Mouse (Mus musculus) urinary bladder, adult 2 months (tissue): ENCODE measurements around the gene Slc10a1. TPM values are rescaled to one million over a fixed set of nuclear protein-coding genes. Genes with fewer than 3 reads are reported as not detected.
"Not testable (repeated sequence)": the region's sequence is repeated elsewhere in the genome, so short reads cannot be mapped to it uniquely, and the experiment has no call there.

ENCODE experiments used
- DNase-seq: peaks from one replicate; pipeline ENCODE4 v3.0.0; 2022; ENCODE audit warnings: low spot score
- polyA plus RNA-seq: library from polyadenylated mRNA; depleted of rRNA; stranded (reverse); fragments of >200 nt; gene quantifications from 2 replicates; pipeline ENCODE4 v1.2.3, GENCODE M21; 2012

Gene Slc10a1
- polyA plus RNA-seq, 1 experiment: not detected

DNA sequence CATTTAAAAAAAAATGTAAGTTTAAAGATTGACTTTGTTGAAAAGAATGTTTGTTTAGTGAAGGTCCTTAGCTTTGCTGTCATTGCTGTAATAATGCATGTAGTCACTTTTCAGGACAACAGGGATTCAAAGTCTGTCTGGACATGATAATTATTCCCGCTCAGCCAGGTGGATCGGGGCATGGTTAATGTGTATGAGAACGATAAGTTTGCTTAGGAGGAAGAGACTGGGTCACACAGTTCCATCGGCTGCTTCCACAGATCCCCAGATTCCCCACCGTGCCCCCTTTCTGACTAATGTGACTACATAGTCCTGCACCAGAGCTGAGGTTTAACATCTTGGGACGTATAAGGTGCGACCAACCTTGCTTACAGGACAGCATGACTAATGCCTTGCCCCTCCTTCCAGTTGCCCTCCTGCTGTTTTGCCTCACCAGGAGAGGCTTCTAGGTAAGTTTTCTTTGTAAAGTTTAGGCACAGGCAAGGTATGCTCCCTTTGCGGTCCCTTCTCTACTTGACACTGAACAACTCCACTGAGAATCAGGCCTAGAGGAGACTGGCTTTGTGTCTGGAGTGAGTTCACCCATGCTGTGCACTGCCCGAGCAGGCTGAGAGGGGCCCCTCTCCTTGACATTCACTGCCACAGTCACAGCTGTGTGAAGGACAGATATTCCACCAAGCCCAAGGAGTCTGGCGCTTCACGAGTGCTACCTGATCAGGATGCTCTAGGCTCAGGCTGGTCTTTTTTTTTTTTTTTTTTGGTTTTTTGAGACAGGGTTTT lies 2.3 kb downstream of the Slc10a1 start:
- no peak for DNase-seq

- DNase-seq: no peak
Observed at GRCm38 (mm10) chr12:80962566-80962965, 5.9 kb downstream of the Slc10a1 start.

DNA sequence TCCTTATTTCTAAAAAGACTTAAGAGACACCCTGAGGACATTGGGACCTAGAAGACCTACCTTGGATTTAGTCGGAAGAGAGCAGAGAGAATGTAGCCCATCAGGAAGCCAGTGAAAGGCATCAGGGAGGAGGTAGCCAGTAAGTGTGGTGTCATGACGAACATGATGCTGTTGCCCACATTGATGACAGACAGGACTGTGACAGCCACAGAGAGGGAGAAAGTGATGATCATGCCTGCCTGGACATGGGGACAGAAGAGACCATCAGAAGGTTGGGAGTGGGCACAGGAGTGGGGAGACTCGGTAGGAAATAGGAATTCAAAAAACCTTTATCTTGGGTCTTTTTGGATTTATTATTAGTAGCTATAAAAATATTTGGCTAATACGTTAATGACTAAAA lies 10.5 kb downstream of the Slc10a1 start:
- no peak for DNase-seq

GRCm38 (mm10) chr12:80956039-80956438 lies 12.5 kb downstream of the Slc10a1 start:
- DNase-seq: no peak

DNA sequence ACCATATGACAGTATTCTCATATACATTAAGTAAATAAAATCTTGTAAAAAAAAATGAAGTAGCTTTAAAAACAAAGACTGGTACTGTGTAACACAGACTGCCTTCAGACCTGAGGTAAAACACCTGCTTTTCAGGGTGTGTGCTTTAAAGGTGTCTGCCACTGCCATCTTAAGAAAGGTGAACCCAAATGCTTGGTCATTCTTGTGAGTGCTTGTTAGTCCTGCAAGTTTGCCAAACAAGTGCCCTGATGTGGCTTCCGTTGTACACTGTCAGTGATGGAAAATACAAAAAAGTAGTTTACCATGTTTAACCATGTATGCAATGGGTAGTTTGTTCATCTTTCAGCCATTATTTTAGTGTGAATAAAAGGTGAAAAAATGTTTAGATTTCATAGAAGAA lies 16.0 kb downstream of the Slc10a1 start:
- DNase-seq: no peak

DNA sequence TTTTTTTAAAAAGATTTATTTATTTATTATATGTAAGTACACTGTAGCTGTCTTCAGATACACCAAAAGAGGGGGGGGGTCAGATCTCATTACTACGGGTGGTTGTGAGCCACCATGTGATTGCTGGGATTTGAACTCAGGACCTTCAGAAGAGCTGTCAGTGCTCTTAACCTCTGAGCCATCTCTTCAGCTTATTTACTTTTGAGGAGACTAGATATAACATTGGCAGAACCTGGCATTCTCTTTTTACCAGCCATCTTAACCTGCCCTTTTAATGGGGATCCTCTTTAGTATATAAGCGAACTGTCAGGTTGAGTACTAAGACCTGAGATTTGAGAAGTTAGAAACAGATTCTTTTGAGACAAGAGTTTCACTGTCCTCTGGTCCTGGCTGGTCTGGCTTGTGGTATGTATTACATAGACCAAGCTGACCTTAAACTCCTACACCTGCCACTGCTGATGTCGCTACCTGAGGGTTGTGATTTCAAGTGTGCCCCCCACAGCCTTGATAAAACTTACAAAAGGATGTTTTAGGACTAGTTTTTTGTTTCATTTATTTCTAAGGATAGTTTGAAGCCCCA lies 16.8 kb downstream of the Slc10a1 start:
- no peak for DNase-seq

GRCm38 (mm10) chr12:80949603-80950002 lies 18.9 kb downstream of the Slc10a1 start:
- DNase-seq: not testable (repeated sequence)

GRCm38 (mm10) chr12:80948202-80948601 lies 20.3 kb downstream of the Slc10a1 start:
- no peak for DNase-seq

- peak; percentile 94 for DNase-seq
Observed at GRCm38 (mm10) chr12:80945996-80946355, 22.5 kb downstream of the Slc10a1 start.

- peak; percentile 97 for DNase-seq
Observed at GRCm38 (mm10) chr12:80945334-80945995, 23.0 kb downstream of the Slc10a1 start, which contains the start of gene Srsf5. TSS of gene Srsf5 (plus strand) at chr12:80945504.

- DNase-seq: not testable (repeated sequence)
Observed at GRCm38 (mm10) chr12:80944963-80945333, 23.6 kb downstream of the Slc10a1 start.

DNA sequence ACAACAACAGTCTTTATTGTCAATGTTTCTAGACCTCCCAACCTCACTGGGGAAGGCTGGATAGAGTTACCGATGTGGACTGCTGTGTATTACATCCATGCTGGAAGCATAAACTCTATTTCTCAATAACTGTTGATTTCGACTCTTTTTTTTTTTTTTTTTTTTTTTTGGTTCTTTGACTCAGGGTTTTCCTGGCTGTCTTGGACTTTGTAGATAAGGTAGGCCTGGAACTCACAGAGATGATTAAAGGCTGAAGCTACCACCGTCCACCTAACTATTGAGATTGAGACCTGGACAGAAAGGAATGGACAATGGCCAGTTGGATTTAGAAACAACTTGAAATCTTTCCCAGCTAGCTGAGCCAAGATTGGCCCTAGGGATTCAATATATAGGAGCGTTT lies 24.3 kb downstream of the Slc10a1 start:
- DNase-seq: no peak

GRCm38 (mm10) chr12:80943395-80943794 lies 25.1 kb downstream of the Slc10a1 start:
- DNase-seq: no peak

DNA sequence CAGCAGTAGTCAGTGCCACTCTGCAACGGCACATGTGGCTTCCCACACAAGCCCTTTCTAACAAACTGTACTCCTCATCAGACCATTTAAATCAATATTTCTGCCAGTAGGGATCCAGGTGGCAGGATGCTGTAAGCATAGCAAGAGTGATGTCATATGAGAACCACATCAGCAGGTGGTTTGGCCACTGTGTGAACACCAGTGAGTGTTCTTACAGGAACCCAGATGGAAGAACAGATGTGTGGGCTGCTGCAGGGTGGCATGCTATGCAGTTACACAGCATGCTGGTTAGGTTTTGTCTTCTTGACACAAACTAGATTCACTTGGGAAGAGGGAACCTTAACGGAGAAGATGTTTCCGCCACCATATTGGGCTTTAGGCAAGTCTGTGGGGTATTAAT lies 26.6 kb downstream of the Slc10a1 start:
- DNase-seq: no peak

GRCm38 (mm10) chr12:80939165-80939564 lies 29.3 kb downstream of the Slc10a1 start:
- no peak for DNase-seq

- no peak for DNase-seq
Observed at GRCm38 (mm10) chr12:80938642-80939041, 29.9 kb downstream of the Slc10a1 start.

- no peak for DNase-seq
Observed at GRCm38 (mm10) chr12:80937331-80938029, 31.0 kb downstream of the Slc10a1 start.

GRCm38 (mm10) chr12:80936751-80937150 lies 31.8 kb downstream of the Slc10a1 start:
- DNase-seq: no peak

DNA sequence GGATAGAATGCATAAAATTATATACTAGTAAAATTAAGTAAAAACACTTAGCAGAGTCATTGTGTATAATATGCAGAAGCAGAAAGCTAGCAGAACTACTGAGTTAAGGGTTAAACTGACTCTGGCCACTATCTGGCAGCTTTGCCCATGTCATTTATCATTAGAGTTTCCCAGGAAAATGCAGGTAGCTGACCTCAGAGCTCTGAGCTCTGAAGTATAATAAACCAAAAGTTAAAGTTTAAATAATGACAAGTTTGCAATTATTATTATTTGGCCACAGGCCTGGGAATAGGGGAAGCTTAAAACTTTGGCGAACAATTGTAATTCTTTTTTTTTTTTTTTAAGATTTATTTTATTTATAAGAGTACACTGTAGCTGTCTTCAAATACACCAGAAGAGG lies 35.6 kb downstream of the Slc10a1 start:
- DNase-seq: no peak

DNA sequence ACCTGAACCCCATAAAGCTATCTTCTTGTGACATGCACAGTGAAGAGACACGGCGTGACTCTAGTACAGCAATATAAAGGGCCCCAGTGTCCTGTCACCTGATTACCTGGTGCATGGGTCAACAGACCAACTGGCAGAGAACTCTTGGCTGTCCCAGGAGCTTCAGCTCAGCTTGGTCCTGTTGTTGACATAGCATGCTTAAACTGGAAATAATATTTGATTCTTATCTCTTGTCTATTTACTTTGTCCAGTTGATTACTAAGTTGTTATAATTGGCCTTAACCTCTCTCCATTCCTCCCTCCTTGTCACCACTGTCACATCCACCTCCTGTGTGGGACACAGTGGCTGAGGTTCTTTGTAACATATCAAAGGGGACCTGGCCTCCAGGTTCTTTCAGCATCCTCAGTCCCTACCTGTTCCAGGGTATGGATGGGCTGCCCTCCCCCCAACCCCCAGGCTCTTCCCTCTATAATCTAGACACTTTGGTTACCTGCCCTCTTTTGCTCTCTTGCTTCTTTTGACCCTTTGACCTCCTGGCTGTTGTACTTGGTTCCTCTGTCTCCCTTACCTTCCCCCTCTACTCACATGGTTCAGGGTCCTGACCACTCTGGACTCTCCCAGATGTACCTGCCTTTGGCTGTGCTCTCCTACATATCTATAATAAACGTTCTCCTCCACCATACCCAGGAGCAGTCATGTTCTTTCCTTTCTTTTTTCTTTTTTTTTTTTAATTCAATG lies 36.9 kb downstream of the Slc10a1 start:
- no peak for DNase-seq

DNA sequence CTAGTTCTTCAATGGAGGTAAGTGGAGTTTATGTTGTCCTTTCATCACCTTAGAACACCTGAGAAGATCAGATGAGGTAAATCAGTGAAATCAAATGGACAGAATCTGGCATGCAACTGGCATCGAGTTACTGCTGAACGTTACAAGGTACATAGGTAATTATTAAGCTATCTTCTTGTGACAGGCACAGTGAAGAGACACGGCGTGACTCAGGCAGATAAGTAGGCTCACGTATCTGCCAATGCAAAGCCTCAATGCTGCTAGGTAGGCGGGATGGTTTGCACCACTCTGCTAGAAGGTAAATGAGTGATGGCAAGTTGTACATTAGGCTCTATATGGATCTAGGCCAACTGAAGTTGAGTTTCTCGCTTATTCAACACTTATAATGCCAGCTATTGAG lies 38.4 kb downstream of the Slc10a1 start:
- DNase-seq: no peak

DNA sequence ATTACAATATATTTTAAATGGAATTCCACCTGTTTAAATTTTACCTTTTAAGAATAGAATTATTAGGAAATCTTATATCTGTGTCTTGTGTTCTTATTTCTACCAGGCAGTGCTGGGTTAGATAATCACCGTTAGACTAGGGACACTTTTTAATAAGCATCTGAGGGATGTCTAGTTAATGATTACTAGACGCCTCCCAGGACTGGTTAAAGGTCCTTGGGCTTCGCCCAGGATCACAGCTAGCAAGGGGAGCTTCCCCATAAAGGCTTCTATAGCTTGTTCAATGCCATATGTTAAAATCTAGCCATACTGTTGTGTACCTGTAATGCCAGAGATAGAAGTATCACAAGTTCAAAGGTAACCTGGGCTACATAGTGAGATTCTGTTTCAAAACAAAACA lies 39.6 kb downstream of the Slc10a1 start:
- no peak for DNase-seq
